Mouse (Mus musculus): Measurements from ENCODE around the gene Cactin.

GRCm38 (mm10) chr10:81354738-81355477 is 34.0 kb downstream of the Cactin start:
- TF ChIP-seq CTCF (IDR thresholded peaks at IDR 0.05; ENCODE audit: low read depth, low read length), result no peak
- no peak for TF ChIP-seq POLR2A (IDR thresholded peaks at IDR 0.05; ENCODE audit: borderline replicate concordance, low read depth, low read length)

All from bone marrow macrophage, adult 2 months (primary cell).